Mouse (Mus musculus): ENCODE results near the gene Peli1. TPM values are rescaled to one million over a fixed set of nuclear protein-coding genes. Genes with fewer than 3 reads are reported as not detected.
"Not testable (repeated sequence)": the region's sequence is repeated elsewhere in the genome, so short reads cannot be mapped to it uniquely, and the experiment has no call there.

The Peli1 gene
- total and polyA plus RNA-seq, 3 experiments, result 15.2 to 18.4 (median 17.1) TPM

DNA sequence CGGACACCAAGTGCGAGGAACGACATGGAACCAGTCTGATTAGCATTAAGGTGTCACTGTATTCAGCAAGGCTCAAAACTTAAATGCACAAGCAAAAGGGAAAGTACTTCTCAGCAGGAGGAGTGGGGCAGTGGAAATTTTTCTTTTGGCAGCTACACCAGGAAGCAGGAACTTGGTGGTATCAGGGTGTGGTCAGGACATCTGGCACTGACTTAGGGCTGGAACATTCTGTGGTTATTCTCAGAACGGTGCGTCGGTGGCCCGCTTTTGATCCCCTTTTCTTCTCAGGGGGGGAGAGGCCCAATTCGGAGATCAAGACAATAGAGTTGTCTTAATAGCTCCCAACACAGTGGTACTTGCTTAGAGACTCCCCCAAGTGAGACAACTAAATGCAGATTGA, 100.7 kb downstream of the Peli1 start:
- DNase-seq, result not testable (repeated sequence)

DNA sequence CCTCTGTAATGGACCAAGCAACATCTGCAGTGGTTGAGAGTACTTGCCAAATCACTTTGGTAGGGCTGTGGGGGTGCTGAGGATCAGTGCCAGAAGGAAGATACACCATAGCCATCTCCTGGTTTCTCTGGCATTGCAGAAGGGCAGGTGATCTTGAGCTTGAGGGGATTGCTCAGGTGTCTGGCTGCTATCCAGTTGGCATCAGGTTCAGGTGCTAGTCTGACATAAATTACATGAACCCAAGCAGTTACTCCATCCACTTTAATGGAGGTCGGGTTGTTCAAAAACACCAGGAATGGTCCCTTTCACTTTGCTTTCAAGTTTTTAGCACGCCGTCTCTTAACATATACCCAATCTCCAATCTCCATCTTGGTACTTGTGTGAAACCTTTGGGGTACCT, 103.8 kb downstream of the Peli1 start:
- no peak for DNase-seq

Other genes with a start within 250 kb of the Peli1 start
- gene Vps54, start 148.0 kb downstream of the Peli1 start, total RNA-seq (2021), result 10 to 100 TPM; 28.3 to 34.6 TPM
- 2.1 and 3.2 TPM in 2 replicates for gene Vps54, start 148.0 kb downstream of the Peli1 start, polyA plus RNA-seq (2012; rRNA removed)